Mouse (Mus musculus): ENCODE data around the gene Eif4b. TPM values are rescaled to one million over a fixed set of nuclear protein-coding genes. Genes with fewer than 3 reads are reported as not detected.

Gene Eif4b
- polyA plus RNA-seq, 2 experiments: 133 to 199 TPM

DNA sequence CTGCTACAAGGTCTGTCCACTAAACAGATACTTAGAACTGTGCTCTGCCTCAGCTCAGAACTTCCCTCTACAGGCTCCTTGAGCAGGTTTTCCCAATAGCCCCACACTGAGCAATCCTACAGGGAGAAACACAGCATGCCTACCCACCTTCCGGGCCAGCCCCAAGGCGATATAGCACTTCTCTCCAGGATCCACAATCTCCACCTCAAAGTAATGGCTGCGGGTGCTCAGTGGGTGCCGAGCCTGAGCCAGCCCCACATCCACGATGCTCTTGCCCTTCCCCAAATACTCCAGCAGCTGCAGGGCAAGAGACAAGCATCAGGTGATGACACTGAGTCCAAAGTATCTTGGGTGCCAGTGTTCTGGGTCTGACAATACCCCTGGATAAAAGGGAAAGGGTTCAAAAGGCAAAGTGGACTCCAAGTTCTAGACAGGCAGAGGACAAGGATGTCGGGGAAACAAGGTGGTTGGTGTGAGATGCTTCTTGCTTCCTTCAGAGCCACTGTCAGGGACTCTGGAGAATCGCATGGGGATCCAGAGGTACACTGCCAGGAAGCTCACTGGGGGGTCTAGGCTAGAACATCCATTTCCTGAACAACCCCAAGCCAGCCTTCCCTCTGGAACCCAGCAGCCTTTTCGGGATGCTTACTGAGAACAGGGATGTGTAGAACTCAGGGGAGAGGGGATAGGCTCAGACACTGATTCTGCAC lies 45.7 kb downstream of the Eif4b start:
- Histone ChIP-seq H3K4me1 (ENCODE audit: control insufficient read depth, insufficient read depth, low read length) (no peaks in the 10 kb centered on the region), H3K27ac (replicated peaks; ENCODE audit: low read depth, low read length) (no peak overlapping the region), H3K4me2 (replicated peaks; ENCODE audit: low read depth, low read length, severe bottlenecking) (no peak overlapping the region), H3K9ac (ENCODE audit: low read depth, low read length, severe bottlenecking) (no peak overlapping the region), H3K9me3 (ENCODE audit: control insufficient read depth, low read length) (no peaks in the 10 kb centered on the region), H3K4me3 (replicated peaks; ENCODE audit: low read length) (no peak overlapping the region), H3K27me3 (ENCODE audit: control insufficient read depth, insufficient read depth, low read length) (no peaks in the 10 kb centered on the region), H3K36me3 (ENCODE audit: control insufficient read depth, insufficient read depth, low read length) (peaks cover 85% of the 10 kb centered on the region)
- no peak for ATAC-seq (ENCODE audit: low FRiP score, low read depth)
- TF ChIP-seq POLR2A (IDR thresholded peaks at IDR 0.05; ENCODE audit: borderline replicate concordance, extremely low read depth, insufficient read depth, insufficient read length): no peak
- WGBS: 74% methylated on average over 8 of the region's 8 CpGs
- no peak for DNase-seq (ENCODE audit: low spot score)

DNA sequence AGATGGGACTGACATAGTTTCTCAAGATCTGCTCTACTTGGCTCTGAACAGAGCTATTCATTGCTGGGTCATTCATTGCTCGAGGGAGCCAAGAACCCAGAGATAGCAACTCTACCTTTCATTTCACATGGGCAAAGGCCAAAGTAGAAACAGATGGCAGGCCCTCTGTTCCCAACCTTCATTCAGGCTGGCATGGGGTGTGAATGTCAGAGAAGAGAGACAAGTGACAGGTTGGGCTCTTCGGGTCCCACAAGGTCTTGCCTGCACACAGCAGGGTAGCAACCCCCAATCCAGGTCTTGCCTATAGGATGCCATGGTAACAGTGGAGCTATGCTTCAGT lies 46.2 kb downstream of the Eif4b start:
- no peak overlapping the region for H3K27ac ChIP-seq (replicated peaks; ENCODE audit: low read depth, low read length)
- H3K36me3 ChIP-seq (ENCODE audit: control insufficient read depth, insufficient read depth, low read length): peaks cover 85% of the 10 kb centered on the region

DNA sequence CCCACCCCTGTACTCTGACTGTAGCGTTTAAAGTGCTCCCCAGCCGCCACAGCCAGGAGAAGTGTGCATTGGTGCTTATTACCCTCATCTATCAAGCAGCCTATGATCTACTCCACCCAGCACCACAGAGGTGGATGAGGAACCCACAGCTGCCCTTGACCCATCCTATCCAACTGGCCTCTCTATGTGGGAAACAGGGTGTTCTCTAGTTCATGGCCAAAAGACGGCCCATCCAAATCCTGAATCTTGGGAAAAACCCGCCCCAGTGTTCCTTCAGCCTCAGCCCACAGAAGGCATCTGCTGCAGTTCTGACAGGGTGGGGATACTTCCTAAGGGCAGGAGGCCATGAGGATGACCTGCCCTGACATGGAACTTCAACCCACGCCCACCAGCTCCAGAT lies 47.0 kb downstream of the Eif4b start:
- DNase-seq (ENCODE audit: low spot score) (no peak), ATAC-seq (ENCODE audit: low FRiP score, low read depth) (no peak)
- H3K27me3 ChIP-seq (ENCODE audit: control insufficient read depth, insufficient read depth, low read length): no peaks in the 10 kb centered on the region
- no peak for TF ChIP-seq POLR2A (IDR thresholded peaks at IDR 0.05; ENCODE audit: borderline replicate concordance, extremely low read depth, insufficient read depth, insufficient read length)
- peaks cover 85% of the 10 kb centered on the region for H3K36me3 ChIP-seq (ENCODE audit: control insufficient read depth, insufficient read depth, low read length)
- no peak overlapping the region for H3K27ac ChIP-seq (replicated peaks; ENCODE audit: low read depth, low read length)
- H3K4me1 ChIP-seq (ENCODE audit: control insufficient read depth, insufficient read depth, low read length): no peaks in the 10 kb centered on the region
- no peak overlapping the region for H3K4me2 ChIP-seq (replicated peaks; ENCODE audit: low read depth, low read length, severe bottlenecking)
- no peak overlapping the region for H3K9ac ChIP-seq (ENCODE audit: low read depth, low read length, severe bottlenecking)
- WGBS: 78% methylated on average over 5 of the region's 5 CpGs
- H3K4me3 ChIP-seq (replicated peaks; ENCODE audit: low read length): no peak overlapping the region
- no peaks in the 10 kb centered on the region for H3K9me3 ChIP-seq (ENCODE audit: control insufficient read depth, low read length)

More for the DNA sequence above, 46.2 kb downstream of the Eif4b start:
- ATAC-seq (ENCODE audit: low FRiP score, low read depth): no peak
- no peak overlapping the region for H3K4me3 ChIP-seq (replicated peaks; ENCODE audit: low read length)
- H3K9me3 ChIP-seq (ENCODE audit: control insufficient read depth, low read length): no peaks in the 10 kb centered on the region
- no peak for TF ChIP-seq POLR2A (IDR thresholded peaks at IDR 0.05; ENCODE audit: borderline replicate concordance, extremely low read depth, insufficient read depth, insufficient read length)
- H3K27me3 ChIP-seq (ENCODE audit: control insufficient read depth, insufficient read depth, low read length): no peaks in the 10 kb centered on the region
- no peaks in the 10 kb centered on the region for H3K4me1 ChIP-seq (ENCODE audit: control insufficient read depth, insufficient read depth, low read length)
- DNase-seq (ENCODE audit: low spot score): no peak
- H3K9ac ChIP-seq (ENCODE audit: low read depth, low read length, severe bottlenecking): no peak overlapping the region
- 69% methylated on average over 2 of the region's 2 CpGs for WGBS
- no peak overlapping the region for H3K4me2 ChIP-seq (replicated peaks; ENCODE audit: low read depth, low read length, severe bottlenecking)

DNA sequence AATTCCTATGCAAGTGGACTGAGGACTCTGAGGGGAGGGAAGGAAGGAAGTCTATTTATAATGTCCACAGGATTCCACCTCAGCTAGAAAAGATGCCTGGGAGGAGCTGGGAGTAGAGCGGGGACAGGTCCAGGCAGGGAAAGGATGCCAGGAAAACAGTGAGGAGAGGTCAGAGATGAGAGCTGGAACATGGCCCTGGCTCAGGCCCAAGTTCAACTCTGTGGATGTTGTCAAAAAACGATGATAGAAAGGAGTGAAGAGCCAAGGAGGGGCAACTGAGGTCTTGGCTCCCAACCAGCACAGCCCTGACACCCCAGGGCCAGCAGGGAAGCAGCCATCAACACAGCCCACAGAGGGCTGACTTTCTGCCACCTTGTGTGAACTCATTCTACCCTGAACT lies 52.7 kb downstream of the Eif4b start:
- Histone ChIP-seq H3K4me3 (replicated peaks; ENCODE audit: low read length) (no peak overlapping the region), H3K27me3 (ENCODE audit: control insufficient read depth, insufficient read depth, low read length) (no peaks in the 10 kb centered on the region), H3K9me3 (ENCODE audit: control insufficient read depth, low read length) (no peaks in the 10 kb centered on the region), H3K4me2 (replicated peaks; ENCODE audit: low read depth, low read length, severe bottlenecking) (no peak overlapping the region), H3K9ac (ENCODE audit: low read depth, low read length, severe bottlenecking) (no peak overlapping the region), H3K27ac (replicated peaks; ENCODE audit: low read depth, low read length) (no peak overlapping the region), H3K36me3 (ENCODE audit: control insufficient read depth, insufficient read depth, low read length) (peaks cover 83% of the 10 kb centered on the region), H3K4me1 (ENCODE audit: control insufficient read depth, insufficient read depth, low read length) (no peaks in the 10 kb centered on the region)
- ATAC-seq (ENCODE audit: low FRiP score, low read depth) (no peak), DNase-seq (ENCODE audit: low spot score) (no peak)
- TF ChIP-seq POLR2A (IDR thresholded peaks at IDR 0.05; ENCODE audit: borderline replicate concordance, extremely low read depth, insufficient read depth, insufficient read length): no peak
- WGBS: 69% methylated on average over 2 of the region's 2 CpGs

DNA sequence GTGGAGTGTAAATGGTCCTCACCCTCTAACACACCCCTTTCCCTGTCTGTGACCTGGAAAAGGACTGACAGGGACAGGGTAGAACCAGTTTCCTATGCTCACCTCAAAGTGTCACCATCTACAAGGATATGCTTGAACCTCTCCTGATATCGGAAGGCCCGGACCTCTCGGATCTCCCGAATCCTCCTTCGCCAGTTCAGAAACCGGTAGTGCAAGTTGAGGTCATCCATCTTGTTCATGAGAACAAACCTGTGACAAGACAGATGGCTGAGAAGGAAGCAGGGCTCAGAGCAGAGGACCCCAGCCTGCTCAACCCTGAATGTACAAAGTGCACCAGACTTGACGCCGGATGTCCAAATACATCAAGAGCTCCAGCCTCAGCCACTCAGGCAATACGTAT lies 59.7 kb downstream of the Eif4b start:
- no peak for ATAC-seq (ENCODE audit: low FRiP score, low read depth)
- DNase-seq (ENCODE audit: low spot score): no peak
- Histone ChIP-seq H3K27me3 (ENCODE audit: control insufficient read depth, insufficient read depth, low read length) (no peaks in the 10 kb centered on the region), H3K27ac (replicated peaks; ENCODE audit: low read depth, low read length) (no peak overlapping the region), H3K9me3 (ENCODE audit: control insufficient read depth, low read length) (no peaks in the 10 kb centered on the region), H3K9ac (ENCODE audit: low read depth, low read length, severe bottlenecking) (no peak overlapping the region), H3K4me1 (ENCODE audit: control insufficient read depth, insufficient read depth, low read length) (0 out of 2 replicates have a peak, but pooled peaks cover 4% of the 10 kb centered on the region), H3K4me3 (replicated peaks; ENCODE audit: low read length) (no peak overlapping the region), H3K4me2 (replicated peaks; ENCODE audit: low read depth, low read length, severe bottlenecking) (no peak overlapping the region), H3K36me3 (ENCODE audit: control insufficient read depth, insufficient read depth, low read length) (peaks cover 52% of the 10 kb centered on the region)
- WGBS: 86% methylated on average over 9 of the region's 9 CpGs
- no peak for TF ChIP-seq POLR2A (IDR thresholded peaks at IDR 0.05; ENCODE audit: borderline replicate concordance, extremely low read depth, insufficient read depth, insufficient read length)
